Mouse (Mus musculus): Measurements from ENCODE around the gene Phldb1.
"Not testable (repeated sequence)": the region's sequence is repeated elsewhere in the genome, so short reads cannot be mapped to it uniquely, and the experiment has no call there.

Phldb1 gene

DNA sequence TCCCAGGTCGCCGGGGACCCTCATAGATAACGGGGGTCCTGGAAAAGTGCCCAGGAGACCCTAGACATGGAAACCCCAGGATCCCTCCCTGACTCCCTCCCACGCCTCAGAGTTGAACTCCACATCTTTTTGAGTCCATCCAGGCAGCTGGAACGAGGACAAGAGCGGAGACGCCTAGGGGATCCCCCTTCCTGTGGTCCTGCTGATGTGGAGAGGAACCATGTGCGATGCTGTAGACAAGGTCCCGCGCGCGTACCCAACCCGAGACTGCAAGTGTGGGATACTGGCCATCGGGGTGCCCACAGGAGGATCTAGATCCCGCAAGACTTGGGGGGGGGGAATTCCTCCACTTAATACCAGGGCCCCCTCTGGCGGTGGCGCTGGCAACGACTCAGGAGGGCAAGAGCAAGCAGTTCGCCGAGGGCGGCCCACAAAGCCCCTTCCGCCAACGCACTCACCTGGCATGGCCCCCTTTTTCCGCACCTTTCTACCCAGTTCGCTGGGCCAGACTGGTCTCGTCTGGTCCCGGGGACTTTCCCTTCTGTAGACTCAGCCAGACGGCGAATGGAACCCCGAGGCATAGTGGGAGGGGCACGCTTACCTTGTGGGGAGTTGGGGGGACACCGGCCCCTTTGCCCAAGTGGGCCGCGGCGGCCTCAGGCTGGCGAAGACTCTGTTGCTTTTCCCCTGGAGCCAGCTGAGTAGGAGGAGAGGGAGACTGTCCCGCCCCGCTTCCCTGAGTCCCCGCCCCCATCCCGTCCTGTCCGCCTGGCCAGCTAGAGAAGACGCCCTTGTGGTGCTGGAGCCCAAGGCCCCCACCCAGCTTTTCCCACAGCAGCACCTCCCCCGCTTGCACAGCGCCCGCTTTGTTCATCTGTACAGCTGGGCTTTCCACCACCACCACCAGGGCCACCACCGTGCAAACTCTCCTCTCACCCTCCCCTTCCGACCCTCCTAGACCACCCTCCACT lies at the start of gene Phldb1:
TSS of gene Phldb1 (minus strand) at position 675 of the 971 bp plus-strand sequence.
- peak; percentile 54 for DNase-seq

DNA sequence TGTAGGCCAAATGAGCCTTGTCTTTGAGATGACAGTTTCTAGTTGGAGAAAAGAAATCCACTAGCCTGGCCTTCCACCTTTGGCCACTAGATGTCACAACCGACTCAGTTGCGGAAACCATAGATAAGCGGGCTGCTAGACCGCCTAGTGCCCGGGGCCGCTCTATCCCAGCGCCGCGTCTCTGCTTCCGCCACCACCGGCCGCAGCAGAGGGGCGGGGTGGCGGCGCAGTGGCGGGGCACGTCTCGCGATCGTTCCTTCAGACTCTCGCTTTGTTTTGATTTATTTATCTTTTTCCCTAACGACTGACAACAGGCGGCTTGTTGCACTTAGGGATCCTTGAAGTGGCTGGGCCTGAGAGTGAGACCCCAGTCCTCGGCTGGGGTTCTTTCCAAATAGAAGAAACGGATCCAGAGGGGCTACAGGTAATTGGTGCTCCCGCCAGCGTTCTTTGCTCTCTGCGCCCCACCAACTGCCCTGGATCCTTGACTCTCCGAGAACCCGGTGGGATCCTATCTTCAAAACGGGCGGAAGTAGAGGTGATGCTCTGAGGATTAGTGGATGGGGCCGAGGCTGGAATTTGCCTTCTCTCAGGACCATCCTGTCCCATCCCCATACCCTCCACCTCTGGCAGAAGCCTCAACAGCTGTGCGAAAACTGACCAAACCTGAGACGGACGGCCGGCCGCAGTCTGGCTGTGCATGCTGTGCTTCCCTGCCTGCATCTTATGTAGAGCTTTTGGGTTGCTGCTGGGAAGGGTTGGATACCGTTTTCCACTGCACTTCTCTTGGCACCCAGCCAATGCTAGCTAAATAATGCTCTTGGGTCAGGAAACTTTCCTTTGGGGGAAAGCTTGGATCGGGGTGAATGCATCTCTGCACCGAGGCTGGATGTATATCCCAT lies 38.0 kb upstream of the Phldb1 start:
- peak; percentile 90 for DNase-seq

DNA sequence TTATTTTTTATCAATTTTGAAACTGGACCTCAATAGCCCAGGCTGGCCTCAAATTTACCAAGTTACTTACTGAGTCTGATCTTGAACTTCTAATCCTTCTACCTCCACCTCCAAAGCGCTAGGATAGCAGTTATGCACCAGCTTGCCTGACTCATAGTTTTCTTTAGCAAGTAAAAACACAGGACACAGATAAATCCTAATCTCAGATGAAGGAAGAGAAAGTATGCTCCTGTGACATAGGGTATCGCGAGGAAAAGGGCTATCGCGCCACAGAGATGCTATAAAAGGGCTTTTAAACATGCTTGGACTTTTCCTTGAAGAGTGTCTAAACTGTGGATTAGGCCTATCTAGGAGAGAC lies 37.4 kb upstream of the Phldb1 start:
- DNase-seq, result no peak

DNA sequence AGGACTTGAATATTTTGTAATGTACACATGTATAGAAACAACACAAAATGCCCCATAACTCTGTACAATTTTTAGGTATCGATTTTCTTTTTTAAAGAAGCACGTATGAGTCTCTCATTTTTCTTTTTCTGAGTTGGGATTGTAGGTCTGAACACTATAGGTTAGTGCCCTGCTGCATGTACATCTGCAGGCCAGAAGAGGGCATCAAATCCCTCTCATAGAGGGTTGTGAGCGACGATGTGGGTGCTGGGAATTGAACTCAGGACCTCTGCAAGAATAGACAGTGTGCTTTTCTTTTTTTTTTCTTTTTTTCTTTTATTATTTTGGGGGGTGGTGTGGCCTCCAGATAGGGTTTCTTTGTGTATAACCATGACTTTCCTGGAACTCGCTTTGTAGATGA lies 36.4 kb upstream of the Phldb1 start:
- DNase-seq, result no peak

DNA sequence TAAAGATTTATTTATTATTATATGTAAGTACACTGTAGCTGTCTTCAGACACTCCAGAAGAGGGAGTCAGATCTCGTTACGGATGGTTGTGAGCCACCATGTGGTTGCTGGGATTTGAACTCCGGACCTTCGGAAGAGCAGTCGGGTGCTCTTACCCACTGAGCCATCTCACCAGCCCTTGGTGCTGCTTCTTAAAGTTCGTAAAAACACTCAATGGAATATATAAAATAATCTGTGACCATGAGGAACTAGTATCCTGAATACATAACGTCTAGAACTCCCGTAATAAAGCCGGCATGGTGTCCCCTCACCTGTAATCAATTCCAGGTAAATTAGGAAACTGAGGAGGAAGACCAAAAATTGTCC lies 33.0 kb upstream of the Phldb1 start:
- not testable (repeated sequence) for DNase-seq

DNA sequence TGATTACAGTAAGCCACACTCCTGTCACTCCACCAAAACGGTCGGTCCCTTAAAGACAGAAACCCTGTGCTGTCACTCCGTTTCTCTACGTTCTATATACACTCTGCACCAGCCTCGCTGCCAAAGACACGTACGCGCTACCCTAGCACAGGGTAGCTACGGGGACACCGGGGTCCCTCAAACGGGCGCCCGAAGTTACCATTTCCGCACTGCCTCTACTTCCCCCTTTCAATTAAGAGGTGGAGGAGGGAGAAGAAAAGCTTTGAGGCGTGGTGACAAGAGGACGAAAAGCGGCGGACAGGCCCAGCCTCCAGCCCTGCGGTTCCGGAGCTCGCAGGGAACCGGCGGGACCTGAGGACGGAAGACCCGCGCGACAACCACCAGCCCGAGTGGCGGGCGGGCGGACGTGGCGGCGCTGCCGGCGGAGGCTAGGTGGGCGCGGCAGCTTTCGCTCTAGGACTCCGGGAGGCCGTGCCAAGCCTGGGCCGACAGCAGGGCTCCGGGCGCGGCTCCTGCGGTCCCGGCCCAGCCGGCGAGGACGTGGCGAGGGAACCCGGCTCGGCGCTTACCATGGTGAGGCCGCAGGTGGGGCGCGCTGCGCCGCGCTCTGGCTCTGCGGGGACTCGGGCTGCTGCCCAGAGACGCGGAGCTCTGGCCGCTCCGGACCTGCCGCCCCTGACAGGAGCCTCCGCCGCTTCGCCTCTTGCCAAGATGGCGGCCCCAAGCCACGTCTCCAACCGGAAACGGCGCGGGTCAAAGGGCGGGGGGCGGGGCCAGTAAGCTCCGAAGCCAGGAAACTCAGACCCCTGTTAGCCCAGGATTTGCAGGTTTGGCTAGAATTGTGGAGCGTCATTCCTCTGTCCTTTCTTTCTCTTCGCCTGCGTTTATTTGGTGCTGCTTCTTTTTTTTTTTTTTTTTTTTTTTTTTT lies 32.4 kb upstream of the Phldb1 start, which contains the start of the genes Arcn1 and Ift46:
TSS of gene Arcn1 (minus strand) at position 745 of the 928 bp plus-strand sequence.
TSS of gene Ift46 (plus strand) at position 808 of the 928 bp plus-strand sequence.
- DNase-seq, result peak; percentile 84

DNA sequence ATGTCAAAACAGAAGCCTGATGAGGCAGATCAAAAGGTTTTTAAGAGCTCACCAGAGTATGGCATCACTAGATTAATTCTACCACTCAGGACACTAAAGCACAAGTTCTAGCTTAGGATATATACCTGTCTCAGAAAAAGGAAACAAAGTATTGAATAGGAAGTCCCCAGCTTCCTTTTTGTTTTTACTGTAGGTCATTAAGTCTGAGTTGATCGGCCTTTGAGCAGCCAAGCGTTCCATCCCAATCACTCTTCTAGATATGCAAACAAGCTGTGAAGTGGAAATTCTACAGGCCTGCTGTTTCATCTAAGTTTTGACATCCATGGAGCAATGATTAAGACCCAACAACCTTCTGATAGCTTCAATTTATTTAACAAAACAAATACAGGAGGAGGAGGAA lies 25.9 kb upstream of the Phldb1 start:
- no peak for DNase-seq

DNA sequence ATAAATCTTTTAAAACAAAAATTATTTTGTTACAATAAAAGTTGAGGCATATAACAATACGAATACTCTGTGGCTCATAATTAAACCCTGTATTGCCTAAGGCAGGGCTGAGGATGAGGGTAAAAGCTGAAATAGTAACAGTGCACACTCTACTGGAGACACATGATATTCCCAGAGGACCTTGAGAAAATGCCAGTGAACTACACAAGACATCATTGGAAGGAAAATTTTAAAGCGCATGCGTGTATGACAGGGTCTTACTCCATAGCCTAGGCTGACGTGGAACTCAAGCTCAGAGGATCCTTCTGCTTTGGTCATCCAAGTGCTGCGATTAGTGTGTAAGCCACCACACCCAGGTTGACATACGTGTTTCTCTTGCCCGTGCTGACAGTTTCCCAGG lies 13.5 kb upstream of the Phldb1 start:
- DNase-seq, result no peak

DNA sequence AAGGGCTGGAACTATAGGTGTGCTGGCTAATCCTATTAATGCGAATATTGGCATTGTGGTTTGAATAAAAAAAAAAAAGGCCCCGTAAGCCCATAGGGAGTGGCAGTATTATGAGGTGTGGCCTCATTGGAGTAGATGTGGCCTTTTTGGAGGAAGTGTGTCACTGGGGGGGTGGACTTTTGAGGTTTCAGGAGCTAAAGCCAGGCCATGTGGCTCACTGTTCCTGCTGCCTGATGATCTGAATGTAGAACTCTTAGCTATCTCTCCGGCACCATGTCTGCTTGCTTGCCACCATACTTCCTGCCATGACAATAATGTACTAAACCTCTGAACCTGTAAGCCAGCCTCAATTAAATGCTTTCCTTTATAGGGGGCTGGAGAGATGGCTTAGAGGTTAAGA lies 12.3 kb upstream of the Phldb1 start:
- no peak for DNase-seq

DNA sequence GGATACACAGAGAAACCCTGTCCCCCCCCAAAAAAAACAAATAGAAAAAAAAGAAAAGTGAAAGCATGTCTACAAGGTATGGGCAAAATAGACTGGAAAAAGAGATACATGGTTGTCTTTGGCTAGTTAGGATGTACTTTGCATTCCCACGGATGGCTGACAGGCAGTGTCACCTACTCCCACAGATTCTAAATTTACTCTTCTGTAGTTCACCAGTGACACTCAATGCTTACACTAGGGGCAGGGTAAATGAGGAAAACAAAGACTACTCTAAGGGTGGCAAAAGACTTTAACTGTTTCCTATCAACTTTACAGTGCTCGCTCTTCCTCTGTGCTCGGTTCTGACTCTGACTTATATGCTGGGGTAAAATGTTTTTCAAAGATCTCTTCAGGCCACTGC lies 11.7 kb upstream of the Phldb1 start:
- no peak for DNase-seq

DNA sequence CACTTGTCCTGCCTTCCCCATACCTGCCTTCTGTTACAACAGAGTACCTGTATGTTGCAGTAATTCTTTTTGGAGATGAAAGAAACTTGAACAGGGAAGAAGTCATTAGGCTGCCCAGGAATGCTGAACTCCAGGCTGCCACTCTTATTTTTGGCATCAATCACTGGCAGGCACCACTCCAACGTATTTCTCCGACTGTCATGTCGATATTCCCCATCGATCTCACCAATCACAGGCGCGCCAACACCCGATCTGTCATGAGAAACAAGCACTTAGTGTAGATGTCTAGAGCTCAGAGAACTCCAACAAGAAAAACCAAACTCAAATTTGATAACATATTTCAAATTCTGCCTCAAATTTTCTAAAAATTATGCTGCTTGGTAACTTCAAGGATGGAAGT lies 10.4 kb upstream of the Phldb1 start:
- no peak for DNase-seq

DNA sequence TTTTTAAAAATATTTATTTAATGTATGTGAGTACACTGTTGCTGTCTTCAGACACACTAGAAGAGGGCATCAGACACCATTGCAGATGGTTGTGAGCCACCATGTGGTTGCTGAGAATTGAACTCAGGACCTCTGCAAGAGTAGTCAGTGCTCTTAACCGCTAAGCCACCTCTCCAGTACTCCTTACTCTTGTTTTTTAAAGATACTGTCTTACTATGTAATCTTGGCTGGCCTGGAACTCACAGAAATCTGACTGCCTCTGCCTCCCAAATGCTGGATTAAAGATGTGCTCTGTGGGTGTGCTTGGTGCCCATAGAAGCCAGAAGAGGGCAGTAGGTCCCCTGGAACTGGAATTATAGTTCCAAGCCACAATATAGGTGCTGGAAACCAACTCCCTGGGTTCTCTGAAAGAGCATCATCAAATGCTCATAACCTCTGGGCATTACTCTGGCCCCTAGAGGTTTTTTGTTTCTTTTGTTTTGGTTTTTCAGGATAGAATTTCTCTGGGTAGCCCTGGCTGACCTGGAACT lies 5.7 kb upstream of the Phldb1 start:
- no peak for DNase-seq

DNA sequence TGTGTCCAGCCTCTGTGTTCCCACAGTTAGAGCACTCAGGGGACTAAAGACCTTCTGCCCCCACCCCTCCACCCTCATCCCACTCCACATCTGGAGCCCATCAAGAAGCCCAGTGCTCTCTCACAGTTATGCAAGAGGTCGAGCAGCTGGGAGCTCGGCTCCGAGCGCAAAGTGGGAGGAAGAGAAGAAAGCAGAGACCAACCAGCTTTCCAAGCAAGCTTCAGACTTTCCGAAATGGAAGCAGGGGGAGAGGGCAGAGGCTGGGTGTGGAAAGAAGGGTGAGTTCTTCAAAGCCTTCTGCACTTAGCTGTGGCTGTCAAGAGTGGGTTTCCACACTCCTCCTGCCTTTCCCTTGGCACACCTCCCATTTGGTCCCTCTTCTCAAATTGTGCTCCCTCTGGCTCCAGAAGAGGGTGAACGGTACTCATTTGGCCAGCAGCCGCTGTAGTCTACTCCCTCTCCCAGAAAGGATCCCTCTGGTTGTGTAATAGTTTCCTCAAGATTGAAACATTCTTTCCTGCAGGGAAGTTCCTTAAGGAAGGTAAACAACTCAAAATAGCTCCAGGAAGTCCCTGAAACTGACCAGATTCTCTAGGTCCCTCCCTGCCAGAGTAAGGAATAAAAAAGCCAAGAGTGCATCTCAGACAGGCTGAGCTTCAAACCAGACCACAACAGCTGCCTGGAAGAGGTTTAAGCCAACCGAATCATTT lies 2.4 kb upstream of the Phldb1 start:
- no peak for DNase-seq

DNA sequence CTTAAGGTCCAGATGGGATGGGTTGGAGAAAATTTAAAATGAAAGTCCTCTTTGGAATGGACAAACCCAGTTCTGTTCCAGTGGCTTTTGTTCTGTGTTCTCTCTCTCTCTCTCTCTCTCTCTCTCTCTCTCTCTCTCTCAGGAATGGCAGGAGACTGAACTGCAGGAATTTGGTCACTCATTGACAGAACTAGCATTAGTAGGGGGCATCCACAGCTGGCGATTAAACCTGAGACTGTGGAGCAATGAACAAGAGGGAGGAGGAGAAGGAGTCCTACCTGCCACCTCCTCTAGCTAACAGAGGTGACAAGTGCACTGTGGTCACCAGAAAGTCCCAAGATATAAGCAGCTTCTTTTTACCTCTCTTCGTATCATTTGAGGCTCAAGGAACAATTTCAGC lies 1.3 kb upstream of the Phldb1 start:
- no peak for DNase-seq

DNA sequence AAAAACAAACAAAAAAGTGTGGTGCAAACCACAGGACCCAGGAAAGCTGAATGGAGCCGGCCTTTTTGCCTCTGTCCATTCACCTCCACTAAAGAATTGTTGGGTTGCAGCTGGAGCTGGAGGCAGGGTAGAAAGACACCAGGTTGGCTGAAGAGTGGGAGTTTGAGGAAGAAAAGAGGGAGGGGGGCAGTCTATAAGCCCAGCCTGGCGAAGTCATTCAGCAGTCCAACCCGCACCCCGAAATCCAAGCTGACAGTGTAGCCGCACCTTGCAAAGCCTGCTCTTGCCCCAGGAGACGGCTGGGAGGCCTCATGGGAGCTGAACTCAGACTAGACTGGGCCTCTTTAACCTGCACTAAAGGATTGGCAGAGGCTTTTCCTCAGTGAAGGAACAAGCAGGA lies 888 bp upstream of the Phldb1 start:
- no peak for DNase-seq

DNA sequence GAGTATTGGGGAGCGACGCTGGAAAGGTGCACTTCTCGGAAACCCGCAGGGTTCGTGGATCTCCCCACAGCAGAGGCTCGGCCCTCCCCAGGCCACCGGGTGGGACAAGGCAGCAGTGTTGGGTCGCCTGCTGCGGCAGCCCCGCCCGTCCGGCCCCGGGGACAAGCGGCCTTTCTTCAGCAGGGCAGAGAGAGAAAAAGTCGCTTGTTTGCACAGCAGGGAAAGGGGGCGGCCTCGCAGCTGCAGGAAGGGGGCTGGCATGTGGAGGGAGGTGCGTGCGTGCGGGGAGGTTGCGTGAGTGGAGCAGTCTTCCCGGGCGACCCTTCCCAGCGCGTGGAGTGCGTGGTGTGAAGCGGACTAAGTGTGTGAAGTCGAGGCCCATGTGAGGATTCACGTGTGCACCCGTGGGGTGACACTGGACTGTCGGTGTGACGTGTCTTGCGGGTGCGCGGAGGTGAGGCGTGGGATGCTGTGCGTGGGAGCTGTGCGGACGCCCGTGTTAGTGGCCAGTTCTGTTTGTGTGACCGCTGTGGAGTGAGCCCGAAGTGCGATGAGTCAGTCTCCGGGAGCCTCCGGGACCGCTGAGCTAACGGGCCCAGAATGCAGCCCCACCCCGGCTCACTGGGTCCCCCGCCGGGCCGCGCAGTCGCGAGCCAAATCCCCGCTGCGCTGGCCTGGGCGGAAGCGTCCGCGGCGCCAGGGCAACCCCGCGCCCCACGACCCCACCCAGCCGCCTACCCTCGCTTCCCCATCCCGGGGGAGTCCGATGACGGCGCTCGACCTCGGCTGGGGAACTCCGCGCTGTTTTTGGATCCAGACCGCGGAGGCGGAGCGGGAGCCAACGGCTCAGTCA lies 1.1 kb downstream of the Phldb1 start:
- peak; percentile 54 for DNase-seq

DNA sequence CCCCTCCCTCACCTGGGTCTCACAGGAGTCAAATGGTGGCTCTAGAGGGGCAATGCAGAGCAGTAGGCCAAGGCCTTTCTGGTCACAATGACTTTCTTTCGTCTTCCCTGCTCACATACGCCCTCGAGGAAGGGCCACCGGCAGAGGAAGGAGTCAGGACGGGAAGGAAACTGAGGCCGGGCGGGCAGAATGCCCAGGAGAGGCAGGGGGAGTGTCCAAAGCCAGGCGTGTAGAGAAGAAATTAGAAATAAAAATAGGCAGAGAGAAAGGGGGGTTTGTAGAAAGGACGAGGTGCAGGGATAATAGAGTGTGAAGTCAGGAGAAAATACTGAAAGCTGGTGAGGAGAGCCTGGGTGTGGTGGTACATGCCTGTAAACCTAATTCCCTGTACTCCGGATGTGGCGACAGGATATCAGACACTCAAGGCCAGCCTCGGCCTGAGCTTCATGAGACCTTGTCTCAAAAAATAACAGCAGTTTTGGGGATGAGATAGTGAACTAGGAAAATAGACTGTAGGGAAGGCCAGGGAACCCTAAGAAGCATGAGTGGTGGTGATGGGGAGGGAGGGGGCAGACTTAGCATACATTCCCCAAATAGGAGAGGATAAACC lies 2.0 kb downstream of the Phldb1 start:
- DNase-seq, result peak; percentile 27

DNA sequence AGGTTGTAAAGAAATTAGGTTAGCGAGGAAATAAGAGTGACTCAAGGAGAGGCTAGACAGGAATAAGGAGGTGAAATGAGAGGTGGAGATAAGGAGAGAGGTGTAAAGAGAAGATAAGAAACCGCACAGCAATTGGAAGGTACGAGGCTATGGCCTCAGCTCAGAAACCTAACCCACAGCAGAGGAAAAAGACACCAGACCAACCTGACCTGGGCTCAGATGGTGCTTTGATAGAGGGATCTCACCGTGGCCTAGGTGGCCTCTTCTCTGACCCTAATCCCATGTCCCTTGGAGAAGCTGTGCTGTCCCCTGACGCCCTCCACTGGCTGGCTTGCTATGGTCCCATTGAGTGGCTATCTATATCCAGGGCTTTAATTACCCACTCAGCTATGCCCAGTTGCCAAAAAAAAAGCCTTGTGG lies 2.9 kb downstream of the Phldb1 start:
- DNase-seq, result no peak

DNA sequence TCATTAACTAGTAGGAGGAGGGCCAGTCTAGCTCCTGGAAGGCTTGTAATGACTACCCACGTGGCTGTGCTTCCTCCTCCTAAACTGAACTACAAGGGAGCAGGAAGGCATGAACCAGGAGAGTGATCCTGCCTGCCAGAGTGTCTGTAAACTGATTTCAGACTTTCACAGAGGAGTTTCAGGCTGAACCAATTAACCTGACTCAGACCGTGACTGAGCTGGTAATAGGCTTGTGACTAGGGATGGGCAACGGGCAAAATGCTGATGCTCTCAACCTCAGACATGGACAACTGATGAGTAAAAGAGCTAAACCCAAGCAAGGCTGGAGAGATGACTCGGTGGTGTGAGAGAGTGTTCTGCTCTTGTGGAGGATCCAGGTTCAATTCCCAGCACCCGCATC lies 7.6 kb downstream of the Phldb1 start:
- no peak for DNase-seq
